Mouse (Mus musculus): ENCODE results near the gene Tas2r104. TPM values are rescaled to one million over a fixed set of nuclear protein-coding genes. Genes with fewer than 3 reads are reported as not detected.

Tas2r104 gene
- polyA plus RNA-seq (2011; ENCODE audit: insufficient read length, low read depth, missing spikeins) = not detected in 2 replicates

DNA sequence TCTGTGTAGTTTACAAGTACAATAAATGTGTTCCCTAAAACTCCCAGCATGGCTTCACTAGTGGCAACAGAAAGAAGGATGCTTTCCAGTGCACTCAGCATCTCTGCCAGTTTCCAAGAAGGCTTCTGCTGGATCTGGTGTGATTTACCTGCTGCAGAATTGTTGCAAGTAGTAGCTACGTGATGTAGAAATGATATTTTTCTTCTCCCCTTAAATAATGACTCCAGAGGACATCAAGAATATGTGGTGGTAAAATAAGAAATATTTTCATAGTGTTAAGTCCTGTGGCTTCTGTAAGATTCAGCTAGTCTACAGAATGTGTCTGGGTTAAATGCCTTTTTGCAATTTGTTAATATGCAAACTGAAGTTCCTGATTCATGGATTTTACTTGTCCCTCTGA lies at the start of gene Tas2r104:
TSS of gene Tas2r104 (minus strand) at position 101 of the 400 bp plus-strand sequence.
- H3K4me3 ChIP-seq (ENCODE audit: insufficient read depth, low read length) = no peak within 1 kb of the TSS
- no peak within 1 kb of the TSS for H3K27ac ChIP-seq (ENCODE audit: insufficient read depth, low read length)
- TF ChIP-seq POLR2A (IDR thresholded peaks at IDR 0.05; ENCODE audit: low read depth, low read length) (no peak), CTCF (IDR thresholded peaks at IDR 0.05; ENCODE audit: borderline replicate concordance, insufficient read depth, low read length) (no peak)
- H3K4me1 ChIP-seq (ENCODE audit: control insufficient read depth, insufficient read depth, low read length) = no peaks in the 10 kb centered on the region

DNA sequence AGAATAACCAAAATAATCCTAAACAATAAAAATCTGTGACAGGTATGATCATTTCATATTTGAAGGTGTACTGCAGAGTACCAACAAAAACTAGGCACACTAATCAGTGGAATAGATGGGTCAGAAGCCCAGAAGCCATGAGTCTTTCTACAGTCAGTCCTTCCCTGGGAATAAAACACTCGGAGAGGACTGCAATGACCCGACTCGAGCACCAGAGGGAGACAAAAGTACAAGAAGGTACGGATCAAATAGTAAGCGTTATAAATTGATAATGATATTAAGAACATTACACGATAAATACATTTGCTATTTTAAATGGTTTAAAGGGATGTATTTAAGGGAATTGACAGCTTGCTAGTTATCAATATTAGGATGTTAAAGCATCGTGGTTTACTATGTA lies 27.3 kb upstream of the Tas2r104 start:
- Histone ChIP-seq H3K27ac (ENCODE audit: insufficient read depth, low read length) (no peak overlapping the region), H3K4me3 (ENCODE audit: insufficient read depth, low read length) (no peak overlapping the region), H3K4me1 (ENCODE audit: control insufficient read depth, insufficient read depth, low read length) (no peaks in the 10 kb centered on the region)
- TF ChIP-seq POLR2A (IDR thresholded peaks at IDR 0.05; ENCODE audit: low read depth, low read length) (no peak), CTCF (IDR thresholded peaks at IDR 0.05; ENCODE audit: borderline replicate concordance, insufficient read depth, low read length) (no peak)

DNA sequence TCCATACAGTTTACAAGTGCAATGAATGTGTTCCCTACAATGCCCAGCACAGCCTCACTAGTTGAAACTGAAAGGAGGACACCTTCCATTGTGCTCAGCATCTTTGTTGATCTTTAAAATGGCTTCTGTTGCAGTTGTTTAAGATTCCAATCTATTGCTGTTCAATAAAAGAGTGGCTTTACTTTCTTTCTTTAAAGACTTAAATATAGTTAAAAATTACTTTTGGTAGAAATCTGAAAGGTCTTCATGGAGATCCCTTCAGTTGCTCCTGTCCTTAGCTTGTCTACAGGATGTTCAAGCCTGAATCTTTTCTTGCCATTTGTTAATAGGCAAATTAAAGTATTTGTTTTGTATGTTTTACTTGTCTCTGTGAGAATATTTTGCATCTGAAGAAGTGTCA lies 4.4 kb upstream of the Tas2r104 start, which contains the start of gene Tas2r114:
TSS of gene Tas2r114 (minus strand) at position 101 of the 400 bp plus-strand sequence.
- no peak within 1 kb of the TSS for H3K4me3 ChIP-seq (ENCODE audit: insufficient read depth, low read length)
- no peaks in the 10 kb centered on the region for H3K4me1 ChIP-seq (ENCODE audit: control insufficient read depth, insufficient read depth, low read length)
- no peak within 1 kb of the TSS for H3K27ac ChIP-seq (ENCODE audit: insufficient read depth, low read length)
- TF ChIP-seq CTCF (IDR thresholded peaks at IDR 0.05; ENCODE audit: borderline replicate concordance, insufficient read depth, low read length) = no peak
- no peak for TF ChIP-seq POLR2A (IDR thresholded peaks at IDR 0.05; ENCODE audit: low read depth, low read length)

DNA sequence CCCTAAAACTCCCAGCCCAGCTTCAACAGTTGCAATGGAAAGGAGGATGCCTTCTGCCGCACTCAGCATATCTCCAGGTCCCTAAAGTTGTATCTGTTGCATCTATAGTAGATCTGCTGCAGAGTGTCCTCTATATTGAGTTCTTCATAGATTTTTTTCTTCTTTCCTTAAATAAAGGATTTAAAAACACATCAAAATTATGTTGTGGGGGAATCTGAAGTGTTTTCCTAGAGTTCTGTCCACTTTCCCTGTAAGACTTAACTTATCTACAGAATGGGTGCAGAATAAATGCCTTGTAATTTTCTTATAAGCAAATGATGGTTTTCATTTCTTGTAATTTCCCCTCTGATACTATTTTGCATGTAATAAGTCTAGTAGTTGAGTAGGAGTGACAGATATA lies 1.9 kb upstream of the Tas2r104 start, which contains the start of gene Tas2r105:
TSS of gene Tas2r105 (minus strand) at position 101 of the 400 bp plus-strand sequence.
- no peak within 1 kb of the TSS for H3K27ac ChIP-seq (ENCODE audit: insufficient read depth, low read length)
- H3K4me1 ChIP-seq (ENCODE audit: control insufficient read depth, insufficient read depth, low read length) = no peaks in the 10 kb centered on the region
- no peak for TF ChIP-seq CTCF (IDR thresholded peaks at IDR 0.05; ENCODE audit: borderline replicate concordance, insufficient read depth, low read length)
- TF ChIP-seq POLR2A (IDR thresholded peaks at IDR 0.05; ENCODE audit: low read depth, low read length) = no peak
- no peak within 1 kb of the TSS for H3K4me3 ChIP-seq (ENCODE audit: insufficient read depth, low read length)

DNA sequence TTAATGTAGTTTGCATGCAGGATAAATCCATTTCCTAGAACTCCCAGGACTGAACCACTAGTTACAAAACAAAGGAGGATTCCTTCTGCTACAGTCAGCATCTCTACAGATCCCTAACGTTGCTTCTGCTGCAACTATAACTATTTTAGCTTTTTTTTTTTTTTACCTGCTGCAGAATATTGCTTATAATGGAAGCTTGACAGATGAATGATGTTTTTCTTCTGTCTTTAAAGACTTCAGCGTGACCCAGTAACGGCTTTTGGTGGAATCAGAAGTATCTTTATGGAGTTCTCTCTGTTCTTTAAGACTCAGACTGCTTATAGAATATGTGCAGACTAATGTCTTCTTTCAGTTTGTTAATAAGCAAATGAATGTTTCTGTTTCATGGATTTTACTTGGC lies 6.8 kb downstream of the Tas2r104 start, which contains the start of gene Tas2r106:
TSS of gene Tas2r106 (minus strand) at position 101 of the 400 bp plus-strand sequence.
- Histone ChIP-seq H3K27ac (ENCODE audit: insufficient read depth, low read length) (no peak within 1 kb of the TSS), H3K4me1 (ENCODE audit: control insufficient read depth, insufficient read depth, low read length) (no peaks in the 10 kb centered on the region), H3K4me3 (ENCODE audit: insufficient read depth, low read length) (no peak within 1 kb of the TSS)
- TF ChIP-seq CTCF (IDR thresholded peaks at IDR 0.05; ENCODE audit: borderline replicate concordance, insufficient read depth, low read length) (no peak), POLR2A (IDR thresholded peaks at IDR 0.05; ENCODE audit: low read depth, low read length) (no peak)

DNA sequence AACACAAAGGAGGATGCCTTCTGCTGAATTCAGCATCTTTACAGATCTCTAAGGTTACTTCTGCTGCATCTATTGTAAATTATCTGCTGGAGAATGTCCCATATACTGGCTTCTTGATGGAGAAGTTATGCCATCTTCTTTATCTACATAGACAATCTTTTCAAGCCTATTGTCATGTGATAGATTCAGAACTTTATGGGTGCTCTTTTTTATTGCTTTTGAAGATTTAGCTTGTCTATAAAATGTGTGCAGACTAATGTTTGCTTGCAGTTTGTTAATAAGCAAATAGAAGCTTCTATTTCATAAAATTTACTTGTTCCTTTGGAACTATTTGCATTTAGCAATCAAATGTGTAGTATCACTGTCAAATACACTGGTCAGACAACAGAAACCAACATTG lies 25.5 kb downstream of the Tas2r104 start, which contains the start of gene Tas2r107:
TSS of gene Tas2r107 (minus strand) at position 101 of the 400 bp plus-strand sequence.
- H3K27ac ChIP-seq (ENCODE audit: insufficient read depth, low read length) = no peak within 1 kb of the TSS
- no peak for TF ChIP-seq CTCF (IDR thresholded peaks at IDR 0.05; ENCODE audit: borderline replicate concordance, insufficient read depth, low read length)
- no peak for TF ChIP-seq POLR2A (IDR thresholded peaks at IDR 0.05; ENCODE audit: low read depth, low read length)
- H3K4me1 ChIP-seq (ENCODE audit: control insufficient read depth, insufficient read depth, low read length) = no peaks in the 10 kb centered on the region
- H3K4me3 ChIP-seq (ENCODE audit: insufficient read depth, low read length) = no peak within 1 kb of the TSS

Other genes starting within 250 kb of the Tas2r104 start
- gene 5430401F13Rik, start 199.3 kb downstream of the Tas2r104 start, polyA plus RNA-seq (2011; ENCODE audit: insufficient read length, low read depth, missing spikeins) = not detected in 2 replicates
- not detected in 2 replicates for gene Gm6619, start 199.3 kb downstream of the Tas2r104 start, polyA plus RNA-seq (2011; ENCODE audit: insufficient read length, low read depth, missing spikeins)
- gene Tas2r130, start 54.8 kb downstream of the Tas2r104 start, polyA plus RNA-seq (2011; ENCODE audit: insufficient read length, low read depth, missing spikeins) = not detected in 2 replicates
- not detected in 2 replicates for gene Tas2r107, start 25.6 kb downstream of the Tas2r104 start, polyA plus RNA-seq (2011; ENCODE audit: insufficient read length, low read depth, missing spikeins)
- not detected in 2 replicates for gene Tas2r106, start 6.9 kb downstream of the Tas2r104 start, polyA plus RNA-seq (2011; ENCODE audit: insufficient read length, low read depth, missing spikeins)
- gene Tas2r105, start 1.8 kb upstream of the Tas2r104 start, polyA plus RNA-seq (2011; ENCODE audit: insufficient read length, low read depth, missing spikeins) = not detected in 2 replicates
- not detected in 2 replicates for gene Tas2r114, start 4.3 kb upstream of the Tas2r104 start, polyA plus RNA-seq (2011; ENCODE audit: insufficient read length, low read depth, missing spikeins)

Measured in embryonic fibroblast, embryonic 13.5 days (primary cell).